Mouse (Mus musculus): ENCODE results near the gene Nipa2. TPM values are rescaled to one million over a fixed set of nuclear protein-coding genes. Genes with fewer than 3 reads are reported as not detected.

Gene Nipa2
- 32.4 TPM for polyA plus RNA-seq (2017; shearing (Covaris generic))

DNA sequence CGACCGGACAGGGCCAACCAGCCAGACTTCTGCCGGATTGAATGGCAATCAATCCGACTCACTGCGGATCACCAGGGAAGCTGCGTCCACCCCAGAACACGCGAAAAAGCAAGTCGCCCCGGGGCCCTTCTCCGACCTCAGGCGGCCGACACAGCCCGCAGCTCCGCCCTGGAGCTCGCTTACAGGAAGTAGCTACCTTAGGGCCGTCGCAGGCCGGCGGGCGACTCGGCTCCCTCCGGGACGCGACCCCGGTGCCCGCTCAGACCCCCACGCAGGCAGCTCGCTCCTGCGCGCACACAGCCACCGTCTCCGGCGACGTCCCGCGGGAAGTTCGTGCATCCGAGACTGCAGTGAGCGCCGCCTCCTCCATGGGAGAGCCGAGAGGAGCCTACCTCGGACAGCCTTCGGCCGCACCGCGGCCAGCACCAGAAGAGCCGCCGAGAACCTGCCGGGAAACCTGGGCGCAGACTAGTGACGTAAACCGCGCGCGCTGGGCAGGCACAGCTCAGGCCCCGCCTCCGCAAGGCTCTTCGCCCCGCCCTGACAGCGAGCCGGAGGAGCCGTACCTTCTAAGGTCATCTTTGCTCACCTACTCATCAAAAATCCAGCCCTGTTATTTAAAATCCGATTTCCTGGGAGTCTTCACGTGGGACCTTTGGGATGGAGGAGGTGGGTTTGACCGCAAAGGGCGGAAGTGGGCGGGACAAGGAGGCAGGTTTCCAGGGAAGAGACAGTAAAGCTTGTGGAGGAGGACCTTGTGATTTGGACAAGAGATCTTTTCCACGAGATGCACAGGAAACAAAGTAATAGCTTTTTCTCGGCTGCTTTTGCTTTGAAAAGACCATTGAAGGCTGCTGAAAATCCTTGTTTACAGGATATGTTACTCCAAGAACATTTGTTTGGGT, at the start of gene Nipa2:
Gene Nipa2, minus strand, starts transcription at position 473 of the 905 bp plus-strand sequence.

Other genes with a start within 250 kb of the Nipa2 start
- 0.71 TPM for gene Siglech, start 194.3 kb downstream of the Nipa2 start, polyA plus RNA-seq (2017; shearing (Covaris generic))
- 56.1 TPM for gene Tubgcp5, start 168.3 kb downstream of the Nipa2 start, polyA plus RNA-seq (2017; shearing (Covaris generic))
- 116 TPM for gene Cyfip1, start 120.7 kb downstream of the Nipa2 start, polyA plus RNA-seq (2017; shearing (Covaris generic))
- 0.10 TPM for gene Nipa1, start 57.5 kb upstream of the Nipa2 start, polyA plus RNA-seq (2017; shearing (Covaris generic))
- 34.7 TPM for gene Herc2, start 87.7 kb upstream of the Nipa2 start, polyA plus RNA-seq (2017; shearing (Covaris generic))